Mouse (Mus musculus) thymus, adult 2 months (tissue): ENCODE results near the gene Cenps.

Experiments used
- CTCF ChIP-seq: fragments of 200-500 bp; IDR thresholded peaks from 2 replicates; pipeline ENCODE4 v1.5.1; 2012; ENCODE audit warnings: mild to moderate bottlenecking, control low read depth, low read length, moderate library complexity, borderline replicate concordance; ENCODE audit not compliant: control insufficient read depth, poor library complexity, insufficient read depth; ENCODE audit errors: extremely low read depth
- POLR2A ChIP-seq: fragments of 200-500 bp; IDR thresholded peaks from 2 replicates; pipeline ENCODE4 v1.6.1; 2012; ENCODE audit warnings: mild to moderate bottlenecking, low read length, control low read depth, moderate library complexity; ENCODE audit not compliant: control insufficient read depth, poor library complexity, insufficient read depth; ENCODE audit errors: extremely low read depth

DNA sequence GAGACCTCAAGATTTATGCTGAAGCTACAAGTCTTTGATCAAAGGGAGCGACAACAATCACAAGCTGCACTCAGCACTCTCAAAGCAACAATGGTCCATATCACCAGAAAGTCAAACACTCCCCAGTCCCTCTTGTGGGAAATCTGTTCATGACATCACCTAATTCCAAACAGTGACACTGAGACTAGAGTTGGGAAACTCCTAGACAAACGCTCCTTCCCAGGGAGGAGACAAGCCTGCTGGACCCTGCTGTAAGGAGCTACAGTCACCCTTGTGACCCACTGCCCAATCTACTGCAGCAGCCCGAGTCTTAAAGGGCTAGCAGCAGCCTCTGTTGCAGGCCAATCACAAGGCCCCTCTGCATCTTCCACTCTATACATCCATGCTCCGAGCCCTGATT, 42.1 kb upstream of the Cenps start:
- TF ChIP-seq CTCF = no peak
- TF ChIP-seq POLR2A = no peak
